Mouse (Mus musculus): ENCODE data around the gene Rb1.

Gene Rb1

DNA sequence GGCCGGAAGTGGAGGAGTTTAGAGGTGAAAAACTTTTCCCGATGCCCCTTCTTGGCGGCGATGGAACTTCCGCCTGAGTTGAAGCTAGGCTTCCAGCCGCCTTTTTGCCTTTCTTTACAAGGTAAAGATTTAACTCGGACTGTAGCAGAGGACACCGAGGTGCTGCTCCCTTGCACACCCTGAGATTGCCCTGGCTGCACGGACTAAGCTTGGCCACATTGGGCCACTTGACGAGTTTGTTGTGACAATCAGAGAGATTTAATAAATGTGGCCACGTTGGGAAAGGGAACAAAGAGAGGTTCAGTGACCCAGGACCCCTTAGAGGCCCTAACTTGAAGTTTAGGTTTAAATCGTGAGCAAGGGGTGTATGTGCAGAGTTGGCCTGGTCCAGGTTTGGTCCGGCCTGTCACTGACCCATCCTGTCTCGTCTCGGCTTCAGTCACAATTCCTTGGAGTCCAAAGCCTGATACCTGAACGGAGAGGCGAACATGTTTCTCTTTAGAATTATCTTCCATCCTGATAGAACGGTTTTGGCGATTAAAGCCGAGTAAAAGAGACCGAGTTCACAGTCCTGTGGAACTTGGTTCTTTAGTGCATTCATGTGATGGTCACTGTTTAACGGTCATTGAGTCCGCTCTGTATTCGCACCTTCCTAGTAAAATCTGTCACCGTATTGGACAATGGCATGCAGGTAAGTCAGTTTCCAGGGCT is 181.8 kb downstream of the Rb1 start:
- DNase-seq, result no peak

- DNase-seq, result peak; percentile 85 to 91
Observed at GRCm38 (mm10) chr14:73142896-73143709, 182.5 kb downstream of the Rb1 start.

DNA sequence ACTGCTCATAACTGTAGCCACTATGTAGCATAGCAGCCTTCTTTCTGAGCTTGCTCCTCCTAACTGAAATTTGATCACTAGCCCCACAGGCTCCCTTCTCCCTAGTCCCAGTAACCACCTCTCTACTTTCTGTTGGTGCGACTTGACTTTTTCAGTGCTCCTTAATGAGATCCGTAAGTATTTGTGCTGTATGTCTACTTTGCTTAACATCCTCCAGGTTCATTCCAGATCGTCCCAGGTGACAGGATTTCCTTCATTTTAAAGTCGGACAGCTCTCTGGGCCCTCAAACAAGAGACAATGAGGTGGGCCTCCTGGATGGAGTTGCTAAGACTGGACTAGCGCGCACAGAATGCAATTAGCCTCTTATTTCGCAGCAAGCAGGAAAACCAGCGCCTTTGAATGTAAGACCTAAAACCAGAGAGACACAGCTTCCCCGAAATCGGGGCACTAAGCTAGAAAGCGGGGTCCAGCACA is 183.2 kb downstream of the Rb1 start:
- DNase-seq, result no peak

- DNase-seq, result no peak
Observed at GRCm38 (mm10) chr14:73141800-73142199, 183.8 kb downstream of the Rb1 start.

- no peak for DNase-seq
Observed at GRCm38 (mm10) chr14:73139866-73140265, 185.8 kb downstream of the Rb1 start.

DNA sequence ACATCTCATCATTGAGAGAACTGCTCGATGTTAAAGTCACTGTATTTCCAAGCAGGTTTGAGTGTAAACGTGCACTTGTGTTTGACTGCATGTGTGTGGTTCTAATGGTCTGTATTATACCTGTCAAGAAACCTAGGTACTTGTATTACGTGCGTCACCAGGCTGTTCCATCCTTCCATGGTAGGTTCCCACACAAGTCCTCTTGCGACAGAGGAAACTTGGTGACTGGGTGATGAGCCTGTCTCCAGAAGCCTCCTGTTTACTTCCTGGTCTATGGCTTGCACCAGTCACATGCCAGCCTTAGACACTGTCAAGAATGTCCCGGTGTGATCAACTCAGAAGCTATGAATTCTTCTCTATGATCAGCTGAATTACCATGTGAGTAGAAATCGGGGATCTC is 187.1 kb downstream of the Rb1 start:
- no peak for DNase-seq

DNA sequence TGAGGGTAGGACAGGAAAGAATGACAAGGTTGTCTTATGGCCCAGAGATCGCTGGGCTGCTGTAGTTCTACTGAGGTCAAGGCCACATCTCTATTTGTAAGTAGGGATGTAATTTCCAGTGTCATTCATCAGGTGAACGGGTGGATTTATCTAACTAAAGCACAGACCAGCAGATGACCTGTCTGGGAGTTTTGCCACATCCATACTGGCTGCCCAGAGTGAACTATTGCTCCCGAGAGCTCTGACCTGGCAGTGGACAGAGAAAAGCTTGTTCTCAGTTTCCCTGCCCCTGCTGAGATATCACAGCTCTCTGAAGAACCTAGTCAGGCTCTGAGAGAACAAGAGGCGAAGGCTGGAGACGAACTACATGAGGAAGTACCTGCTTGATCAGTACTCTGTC is 188.4 kb downstream of the Rb1 start:
- no peak for DNase-seq
